Mouse (Mus musculus) bone marrow macrophage, adult 2 months (primary cell): ENCODE data around the gene Enah.

Experiments used
- CTCF ChIP-seq: IDR thresholded peaks from 2 replicates; pipeline ENCODE4 v1.5.1; 2012; ENCODE audit warnings: low read depth, mild to moderate bottlenecking, low read length, moderate library complexity
- POLR2A ChIP-seq: IDR thresholded peaks from 2 replicates; pipeline ENCODE4 v1.6.1; 2012; ENCODE audit warnings: mild to moderate bottlenecking, low read depth, low read length, borderline replicate concordance

DNA sequence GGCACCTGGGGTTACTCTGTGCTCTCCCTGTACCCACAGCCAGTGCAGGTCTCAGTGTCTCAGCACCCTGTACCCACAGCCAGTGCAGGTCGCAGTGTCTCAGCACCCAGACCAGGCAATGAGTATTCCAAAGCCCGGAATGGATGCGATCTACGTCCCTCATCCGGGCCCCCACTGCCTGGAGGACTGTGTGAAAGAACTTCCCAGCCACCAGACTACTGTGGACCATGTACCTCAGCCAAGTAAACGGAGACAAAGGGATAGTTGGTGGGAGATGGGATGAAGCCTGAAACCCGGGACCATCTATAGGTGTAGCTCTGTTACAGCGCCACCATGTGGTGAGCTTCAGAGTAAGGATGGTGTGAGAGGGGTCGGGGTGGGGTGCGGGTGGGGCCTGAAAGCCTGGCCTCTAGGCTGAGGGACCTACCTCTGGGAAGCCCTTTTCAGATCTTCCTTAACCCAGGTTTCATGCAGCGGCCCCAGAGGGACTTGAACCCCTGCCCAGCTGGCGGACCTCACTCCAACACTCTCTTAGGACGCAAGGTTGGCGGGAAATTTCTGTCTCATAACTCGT, 139.0 kb downstream of the Enah start:
- TF ChIP-seq CTCF (0 out of 2 replicates have a peak, but pooled peaks have one; percentile 20), POLR2A (no peak)
